Mouse (Mus musculus): ENCODE measurements around the gene Rtn4rl2. TPM values are rescaled to one million over a fixed set of nuclear protein-coding genes. Genes with fewer than 3 reads are reported as not detected.

The Rtn4rl2 gene
- polyA plus RNA-seq, 1 experiment from 2014 or later: 5.2 TPM

DNA sequence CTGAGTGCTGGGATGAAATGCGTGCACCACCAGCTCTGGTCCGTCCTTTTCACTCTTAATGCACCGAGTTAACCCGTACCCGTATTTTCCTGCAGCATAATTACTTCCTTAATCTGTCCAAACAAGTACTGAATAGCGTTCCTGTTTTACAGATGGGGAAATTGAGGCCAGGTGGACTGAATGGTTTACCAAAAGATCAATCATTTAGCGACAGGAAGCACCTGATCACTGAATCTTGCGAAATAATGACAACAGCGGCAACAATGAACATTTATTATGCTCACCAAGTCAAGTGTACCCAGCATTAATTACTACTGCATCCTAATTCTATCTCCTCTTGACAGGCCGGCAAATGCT, 47.9 kb downstream of the Rtn4rl2 start, which contains the start of gene Slc43a1:
TSS of gene Slc43a1 (plus strand) at position 258 of the 357 bp plus-strand sequence.
- H3K4me3 ChIP-seq (ENCODE audit: low read depth, low read length): peak within 1 kb of the TSS; percentile 68
- peaks cover 7% of the 10 kb centered on the region; the same call in 1 of the 2 replicates for H3K4me1 ChIP-seq (replicated peaks; ENCODE audit: control insufficient read depth, insufficient read depth, low read length)
- no peaks in the 10 kb centered on the region for H3K9me3 ChIP-seq (ENCODE audit: control insufficient read depth, low read length)
- H3K9ac ChIP-seq (ENCODE audit: low read length): peak within 1 kb of the TSS; percentile 89
- ATAC-seq (replicated peaks; ENCODE audit: low FRiP score) (no peak), DNase-seq (ENCODE audit: low spot score) (no peak)
- H3K27me3 ChIP-seq (ENCODE audit: control insufficient read depth, insufficient read depth, low read length): peaks cover 5% of the 10 kb centered on the region; the same call in 1 of the 2 replicates
- peak within 1 kb of the TSS; percentile 96 for H3K4me2 ChIP-seq (ENCODE audit: low read depth, low read length, severe bottlenecking)
- peak within 1 kb of the TSS; percentile 74 for H3K27ac ChIP-seq (ENCODE audit: low read depth, low read length)
- H3K36me3 ChIP-seq (ENCODE audit: control insufficient read depth, insufficient read depth, low read length): no peaks in the 10 kb centered on the region
- 18% methylated on average over 10 of the region's 10 CpGs for WGBS

DNA sequence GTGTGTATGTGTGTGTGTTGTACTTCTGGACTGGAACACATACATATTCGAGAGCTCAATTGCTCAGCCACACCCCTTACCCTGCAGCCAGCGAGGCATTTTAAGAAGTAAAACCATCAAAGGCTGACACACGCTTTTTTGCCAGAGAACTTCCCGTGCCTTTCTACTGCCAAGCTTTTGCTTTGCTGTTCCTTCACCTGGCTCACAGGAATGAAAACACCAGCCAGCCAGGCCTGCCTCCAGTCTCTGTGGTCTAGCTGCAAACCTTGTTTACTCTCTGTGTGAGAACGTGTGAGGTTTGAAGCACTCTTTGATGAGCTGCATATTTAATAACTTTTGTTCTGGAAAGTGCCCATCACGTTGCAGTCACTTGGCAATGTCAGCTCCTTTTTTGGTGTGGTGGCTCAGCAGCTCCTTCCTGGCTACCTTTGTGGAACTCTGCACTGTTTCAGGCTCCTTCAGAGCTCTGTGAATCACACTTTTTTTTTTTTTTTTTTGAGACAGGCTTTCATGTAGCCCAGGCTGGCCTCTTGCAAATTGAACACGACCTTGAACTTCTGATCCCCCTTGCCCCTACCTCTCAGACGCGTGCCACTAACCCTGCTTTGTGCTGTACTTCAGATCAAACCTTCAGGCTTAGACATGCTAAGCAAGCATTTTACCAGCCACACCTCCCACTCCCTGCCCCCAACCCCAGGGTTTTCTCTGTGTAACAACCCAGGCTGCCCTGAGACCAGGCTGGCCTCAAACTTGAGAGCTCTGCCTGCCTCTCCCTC, 48.5 kb downstream of the Rtn4rl2 start:
- Histone ChIP-seq H3K9ac (ENCODE audit: low read length) (no peak overlapping the region), H3K27me3 (ENCODE audit: control insufficient read depth, insufficient read depth, low read length) (peaks cover 5% of the 10 kb centered on the region; the same call in 1 of the 2 replicates), H3K4me3 (ENCODE audit: low read depth, low read length) (no peak overlapping the region), H3K27ac (ENCODE audit: low read depth, low read length) (no peak overlapping the region), H3K4me1 (replicated peaks; ENCODE audit: control insufficient read depth, insufficient read depth, low read length) (peaks cover 7% of the 10 kb centered on the region; the same call in 1 of the 2 replicates), H3K9me3 (ENCODE audit: control insufficient read depth, low read length) (no peaks in the 10 kb centered on the region), H3K36me3 (ENCODE audit: control insufficient read depth, insufficient read depth, low read length) (no peaks in the 10 kb centered on the region), H3K4me2 (ENCODE audit: low read depth, low read length, severe bottlenecking) (no peak overlapping the region; the same call in 1 of the 2 replicates)
- ATAC-seq (replicated peaks; ENCODE audit: low FRiP score): no peak
- 38% methylated on average over 9 of the region's 9 CpGs for WGBS
- DNase-seq (ENCODE audit: low spot score): no peak

DNA sequence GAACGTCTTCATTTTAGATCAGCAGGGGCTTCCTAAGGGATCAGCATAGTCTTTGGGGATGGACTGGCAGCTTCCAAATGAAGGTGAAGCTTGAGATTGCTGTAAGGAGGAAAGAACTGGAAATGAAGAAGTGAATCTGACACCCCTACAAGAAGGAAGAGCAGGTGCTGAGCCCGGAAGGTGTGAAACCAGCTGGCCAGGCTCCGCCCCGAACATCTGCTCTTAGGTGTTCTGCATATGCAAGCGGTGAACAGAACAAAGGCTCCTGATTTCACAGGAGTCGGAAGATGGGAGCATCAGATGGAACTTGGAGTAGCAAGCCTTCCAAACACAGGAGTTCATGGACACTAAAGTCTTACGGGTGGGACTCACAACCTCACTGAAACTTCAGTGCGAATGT, 49.4 kb downstream of the Rtn4rl2 start:
- no peak for ATAC-seq (replicated peaks; ENCODE audit: low FRiP score)
- no peak for DNase-seq (ENCODE audit: low spot score)
- WGBS: 74% methylated on average over 8 of the region's 8 CpGs
- Histone ChIP-seq H3K4me3 (ENCODE audit: low read depth, low read length) (no peak overlapping the region), H3K9ac (ENCODE audit: low read length) (no peak overlapping the region), H3K9me3 (ENCODE audit: control insufficient read depth, low read length) (no peaks in the 10 kb centered on the region), H3K4me2 (ENCODE audit: low read depth, low read length, severe bottlenecking) (no peak overlapping the region), H3K27ac (ENCODE audit: low read depth, low read length) (no peak overlapping the region), H3K4me1 (replicated peaks; ENCODE audit: control insufficient read depth, insufficient read depth, low read length) (peaks cover 7% of the 10 kb centered on the region; the same call in 1 of the 2 replicates), H3K36me3 (ENCODE audit: control insufficient read depth, insufficient read depth, low read length) (no peaks in the 10 kb centered on the region), H3K27me3 (ENCODE audit: control insufficient read depth, insufficient read depth, low read length) (peaks cover 5% of the 10 kb centered on the region; the same call in 1 of the 2 replicates)

DNA sequence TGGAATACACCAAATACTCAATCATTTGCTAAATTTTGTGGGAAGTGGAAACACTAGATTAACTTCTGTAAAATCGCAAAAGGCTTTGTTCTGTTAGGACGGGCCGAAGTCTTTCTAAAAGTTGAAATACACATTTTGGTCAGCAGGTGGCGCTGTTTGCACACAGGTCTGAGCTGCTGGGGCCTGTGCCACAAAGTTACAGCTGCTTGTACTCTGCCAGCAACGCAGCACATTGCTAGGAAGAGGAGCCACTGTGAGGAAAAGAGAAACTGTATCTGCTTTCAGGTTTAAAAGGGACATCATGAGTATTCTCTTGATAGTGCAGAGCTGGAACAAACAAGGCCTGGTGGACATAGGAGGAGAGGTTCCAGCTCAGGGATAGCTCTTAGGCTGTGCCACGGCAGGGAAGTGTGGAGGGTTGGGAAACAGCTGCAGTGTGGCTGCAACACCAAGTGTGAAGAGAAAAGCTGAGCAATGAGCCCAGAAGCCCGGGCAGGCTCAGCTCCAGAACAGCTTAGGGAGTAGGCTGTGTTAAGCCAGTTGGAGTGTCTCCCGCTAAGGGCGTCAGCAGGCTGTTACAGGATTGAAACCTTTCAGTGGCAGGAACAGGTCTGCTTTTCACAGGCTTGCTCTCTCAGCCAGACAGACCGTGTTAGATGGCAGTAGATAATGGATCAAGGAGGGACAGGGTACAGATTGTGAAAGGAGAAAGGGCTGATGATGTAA, 54.7 kb downstream of the Rtn4rl2 start:
- Histone ChIP-seq H3K27ac (ENCODE audit: low read depth, low read length) (no peak overlapping the region), H3K9ac (ENCODE audit: low read length) (no peak overlapping the region; the same call in 1 of the 2 replicates)

DNA sequence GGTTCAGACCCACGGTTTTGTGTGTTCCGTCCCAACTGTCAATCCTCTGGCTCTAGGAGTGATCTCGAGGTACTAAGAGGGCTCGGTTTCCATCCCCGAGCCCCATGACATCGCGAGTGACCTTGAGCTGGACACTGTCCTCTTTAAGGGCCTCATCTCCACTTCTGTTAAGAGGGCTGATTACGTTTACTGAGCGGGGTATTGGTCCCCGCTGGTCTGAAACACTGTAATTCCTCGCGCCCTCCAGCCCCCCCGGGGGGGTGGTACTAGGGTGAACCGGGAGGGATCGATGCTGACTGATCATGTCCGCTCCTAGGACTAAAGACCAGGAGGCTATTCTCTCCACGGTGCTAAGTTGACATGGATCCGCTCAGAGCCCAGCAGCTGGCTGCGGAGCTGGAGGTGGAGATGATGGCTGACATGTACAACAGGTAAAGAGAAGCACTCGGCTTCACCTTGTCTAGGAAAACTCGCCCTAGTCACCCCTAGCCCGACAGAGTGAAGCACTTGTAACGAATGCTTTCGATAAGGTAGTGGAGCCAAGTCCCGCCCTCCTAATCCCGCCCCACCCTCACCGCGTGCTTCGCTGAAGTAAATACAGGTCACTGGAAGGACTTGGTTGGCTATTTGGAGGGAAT, 59.1 kb downstream of the Rtn4rl2 start:
- WGBS: under 1% methylated on average over 29 of the region's 29 CpGs
- H3K9me3 ChIP-seq (ENCODE audit: control insufficient read depth, low read length): no peaks in the 10 kb centered on the region
- H3K4me1 ChIP-seq (replicated peaks; ENCODE audit: control insufficient read depth, insufficient read depth, low read length): no peaks in the 10 kb centered on the region
- no peak overlapping the region for H3K27ac ChIP-seq (ENCODE audit: low read depth, low read length)
- ATAC-seq (replicated peaks; ENCODE audit: low FRiP score) (peak; percentile 35), DNase-seq (ENCODE audit: low spot score) (no peak)
- no peaks in the 10 kb centered on the region; the same call in 1 of the 2 replicates for H3K36me3 ChIP-seq (ENCODE audit: control insufficient read depth, insufficient read depth, low read length)
- H3K9ac ChIP-seq (ENCODE audit: low read length): peak overlapping the region; percentile 65
- H3K4me2 ChIP-seq (ENCODE audit: low read depth, low read length, severe bottlenecking): peak overlapping the region; percentile 96
- no peaks in the 10 kb centered on the region for H3K27me3 ChIP-seq (ENCODE audit: control insufficient read depth, insufficient read depth, low read length)
- peak overlapping the region; percentile 72 for H3K4me3 ChIP-seq (ENCODE audit: low read depth, low read length)

More for the DNA sequence above, 54.7 kb downstream of the Rtn4rl2 start:
- 39% methylated on average over 10 of the region's 10 CpGs for WGBS
- H3K4me1 ChIP-seq (replicated peaks; ENCODE audit: control insufficient read depth, insufficient read depth, low read length): no peaks in the 10 kb centered on the region
- H3K27me3 ChIP-seq (ENCODE audit: control insufficient read depth, insufficient read depth, low read length): no peaks in the 10 kb centered on the region
- ATAC-seq (replicated peaks; ENCODE audit: low FRiP score): peak; percentile 63
- DNase-seq (ENCODE audit: low spot score): peak; percentile 86
- no peaks in the 10 kb centered on the region for H3K9me3 ChIP-seq (ENCODE audit: control insufficient read depth, low read length)
- H3K4me2 ChIP-seq (ENCODE audit: low read depth, low read length, severe bottlenecking): no peak overlapping the region
- no peaks in the 10 kb centered on the region; the same call in 1 of the 2 replicates for H3K36me3 ChIP-seq (ENCODE audit: control insufficient read depth, insufficient read depth, low read length)
- H3K4me3 ChIP-seq (ENCODE audit: low read depth, low read length): no peak overlapping the region

DNA sequence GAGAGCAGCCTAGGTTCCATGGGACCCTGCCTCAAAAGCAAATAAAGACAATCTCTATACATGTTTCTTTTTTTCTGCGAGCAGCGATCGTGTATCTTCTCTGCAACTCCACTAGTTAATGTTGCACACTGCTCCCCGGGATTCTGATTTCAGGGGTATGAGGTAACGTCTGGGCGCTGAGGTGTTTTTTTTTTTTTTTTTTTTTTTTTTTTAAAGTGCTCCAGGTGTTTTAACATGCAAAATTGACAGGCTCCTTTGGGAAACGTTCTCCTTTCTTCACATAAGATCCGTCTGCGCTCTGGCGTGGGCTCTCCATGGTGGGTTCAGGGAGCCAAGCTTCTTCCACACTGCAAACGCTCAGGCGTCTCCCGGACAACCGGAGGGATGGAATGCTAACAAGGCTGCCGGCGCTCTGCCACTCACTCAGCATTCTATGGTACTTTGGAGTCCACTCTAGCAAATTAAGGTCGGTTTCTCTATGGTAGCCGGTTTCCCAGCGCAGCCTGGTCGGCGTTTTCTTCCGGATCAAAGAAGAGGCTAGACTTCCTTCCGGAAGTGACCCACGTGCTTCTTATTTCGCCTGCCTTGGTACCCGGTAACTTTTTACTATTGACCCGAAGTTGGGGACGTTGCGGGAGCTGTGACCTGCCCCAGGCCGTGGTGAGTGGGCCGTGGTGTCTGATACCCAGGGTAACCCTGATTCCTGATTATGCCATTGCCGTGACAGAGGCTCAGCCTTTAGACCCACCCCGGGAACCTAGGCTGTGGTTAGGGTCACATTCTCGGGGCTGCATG, 59.8 kb downstream of the Rtn4rl2 start, which contains the start of gene Timm10:
TSS of gene Timm10 (plus strand) at position 510 of the 795 bp plus-strand sequence.
- no peaks in the 10 kb centered on the region for H3K9me3 ChIP-seq (ENCODE audit: control insufficient read depth, low read length)
- H3K4me3 ChIP-seq (ENCODE audit: low read depth, low read length): peak within 1 kb of the TSS; percentile 72
- no peaks in the 10 kb centered on the region for H3K4me1 ChIP-seq (replicated peaks; ENCODE audit: control insufficient read depth, insufficient read depth, low read length)
- no peak within 1 kb of the TSS for H3K27ac ChIP-seq (ENCODE audit: low read depth, low read length)
- under 1% methylated on average over 34 of the region's 34 CpGs for WGBS
- peak; percentile 94 for DNase-seq (ENCODE audit: low spot score)
- ATAC-seq (replicated peaks; ENCODE audit: low FRiP score): peak; percentile 91
- H3K9ac ChIP-seq (ENCODE audit: low read length): peak within 1 kb of the TSS; percentile 65
- H3K4me2 ChIP-seq (ENCODE audit: low read depth, low read length, severe bottlenecking): peak within 1 kb of the TSS; percentile 96
- H3K27me3 ChIP-seq (ENCODE audit: control insufficient read depth, insufficient read depth, low read length): no peaks in the 10 kb centered on the region
- no peaks in the 10 kb centered on the region; the same call in 1 of the 2 replicates for H3K36me3 ChIP-seq (ENCODE audit: control insufficient read depth, insufficient read depth, low read length)

DNA sequence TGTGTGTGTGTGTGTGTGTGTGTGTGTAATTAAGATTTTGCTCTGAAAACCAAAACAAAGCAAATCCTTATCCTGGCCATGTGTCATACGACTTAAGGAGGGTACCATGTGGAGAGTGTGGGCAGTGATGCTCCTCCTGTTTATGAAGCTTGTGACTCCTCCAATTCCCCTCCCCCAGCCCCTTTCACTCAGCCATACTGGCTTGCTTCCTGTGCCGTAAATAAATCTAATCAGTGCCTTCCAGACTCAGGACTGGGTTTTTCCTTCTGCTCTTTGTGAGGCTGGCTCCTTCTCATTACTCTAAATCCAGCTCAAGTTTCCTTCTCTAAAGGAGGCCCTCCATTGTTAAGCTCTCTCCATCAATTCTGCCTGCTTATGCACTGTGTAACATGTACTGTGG, 63.3 kb downstream of the Rtn4rl2 start:
- Histone ChIP-seq H3K4me1 (replicated peaks; ENCODE audit: control insufficient read depth, insufficient read depth, low read length) (no peaks in the 10 kb centered on the region), H3K27ac (ENCODE audit: low read depth, low read length) (no peak overlapping the region), H3K9me3 (ENCODE audit: control insufficient read depth, low read length) (no peaks in the 10 kb centered on the region), H3K9ac (ENCODE audit: low read length) (no peak overlapping the region), H3K36me3 (ENCODE audit: control insufficient read depth, insufficient read depth, low read length) (no peaks in the 10 kb centered on the region), H3K4me3 (ENCODE audit: low read depth, low read length) (no peak overlapping the region), H3K4me2 (ENCODE audit: low read depth, low read length, severe bottlenecking) (no peak overlapping the region), H3K27me3 (ENCODE audit: control insufficient read depth, insufficient read depth, low read length) (no peaks in the 10 kb centered on the region)
- 51% methylated on average over 2 of the region's 2 CpGs for WGBS
- DNase-seq (ENCODE audit: low spot score) (no peak), ATAC-seq (replicated peaks; ENCODE audit: low FRiP score) (no peak)

DNA sequence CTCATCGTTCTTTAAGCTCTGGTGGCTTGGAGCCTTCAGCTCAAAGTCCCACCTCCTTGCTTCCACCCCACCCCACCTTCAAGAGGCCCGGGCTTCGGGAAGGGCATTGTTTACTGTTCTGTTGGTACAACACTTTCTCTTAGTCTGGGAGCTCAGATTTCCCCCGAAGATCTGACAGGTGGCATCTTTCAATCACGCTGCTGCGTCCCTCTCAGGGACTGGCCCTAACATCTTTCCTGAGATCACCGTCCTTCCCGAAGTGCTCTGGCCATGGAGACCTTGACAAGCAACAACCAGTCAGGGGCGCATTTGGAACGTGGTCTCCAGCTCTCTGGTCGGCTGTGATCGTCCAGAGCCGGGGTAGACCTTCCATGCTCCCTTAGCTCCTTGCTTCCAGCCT, 64.0 kb downstream of the Rtn4rl2 start, which contains the start of gene Smtnl1:
TSS of gene Smtnl1 (minus strand) at position 101 of the 400 bp plus-strand sequence.
- Histone ChIP-seq H3K4me2 (ENCODE audit: low read depth, low read length, severe bottlenecking) (no peak within 1 kb of the TSS), H3K36me3 (ENCODE audit: control insufficient read depth, insufficient read depth, low read length) (no peaks in the 10 kb centered on the region), H3K9me3 (ENCODE audit: control insufficient read depth, low read length) (no peaks in the 10 kb centered on the region), H3K27ac (ENCODE audit: low read depth, low read length) (no peak within 1 kb of the TSS), H3K9ac (ENCODE audit: low read length) (no peak within 1 kb of the TSS), H3K27me3 (ENCODE audit: control insufficient read depth, insufficient read depth, low read length) (no peaks in the 10 kb centered on the region), H3K4me3 (ENCODE audit: low read depth, low read length) (no peak within 1 kb of the TSS), H3K4me1 (replicated peaks; ENCODE audit: control insufficient read depth, insufficient read depth, low read length) (no peaks in the 10 kb centered on the region)
- DNase-seq (ENCODE audit: low spot score) (no peak), ATAC-seq (replicated peaks; ENCODE audit: low FRiP score) (no peak)
- 71% methylated on average over 13 of the region's 13 CpGs for WGBS
